Mouse (Mus musculus): ENCODE data around the gene Dnaaf1.

Gene Dnaaf1

GRCm38 (mm10) chr8:119623061-119623460 is 48.0 kb downstream of the Dnaaf1 start:
- CTCF ChIA-PET = no interaction called here

GRCm38 (mm10) chr8:119623744-119624143 is 48.7 kb downstream of the Dnaaf1 start:
- CTCF ChIA-PET = no interaction called here

- CTCF ChIA-PET = interaction anchor here (0.6 kb wide), 1 partner anchor 139 kb away, joined by 10 read pairs; no protein-coding TSS in a partner anchor
Measured at GRCm38 (mm10) chr8:119624916-119625315, 49.9 kb downstream of the Dnaaf1 start.

- CTCF ChIA-PET = no interaction called here
Measured at GRCm38 (mm10) chr8:119625788-119626187, 50.8 kb downstream of the Dnaaf1 start.

GRCm38 (mm10) chr8:119627199-119627598 is 52.2 kb downstream of the Dnaaf1 start:
- CTCF ChIA-PET = no interaction called here

GRCm38 (mm10) chr8:119627613-119628359 is 52.8 kb downstream of the Dnaaf1 start:
- CTCF ChIA-PET = no interaction called here

- CTCF ChIA-PET = interaction anchor here (0.7 kb wide), 1 partner anchor 308 kb away, joined by 4 read pairs; no protein-coding TSS in a partner anchor
Measured at GRCm38 (mm10) chr8:119630841-119631240, 55.8 kb downstream of the Dnaaf1 start.

GRCm38 (mm10) chr8:119632246-119632645 is 57.2 kb downstream of the Dnaaf1 start:
- CTCF ChIA-PET = no interaction called here

- CTCF ChIA-PET = no interaction called here
Measured at GRCm38 (mm10) chr8:119632909-119633308, 57.9 kb downstream of the Dnaaf1 start.

- CTCF ChIA-PET = no interaction called here
Measured at GRCm38 (mm10) chr8:119634616-119635336, 59.7 kb downstream of the Dnaaf1 start.

- CTCF ChIA-PET = no interaction called here
Measured at GRCm38 (mm10) chr8:119635378-119635777, 60.3 kb downstream of the Dnaaf1 start, which contains the start of gene Kcng4. Gene Kcng4, minus strand, starts transcription at chr8:119635680.

GRCm38 (mm10) chr8:119635958-119636357 is 60.9 kb downstream of the Dnaaf1 start:
- CTCF ChIA-PET = no interaction called here

- CTCF ChIA-PET = no interaction called here
Measured at GRCm38 (mm10) chr8:119636766-119637165, 61.7 kb downstream of the Dnaaf1 start.

- CTCF ChIA-PET = no interaction called here
Measured at GRCm38 (mm10) chr8:119637381-119637780, 62.3 kb downstream of the Dnaaf1 start.

- CTCF ChIA-PET = no interaction called here
Measured at GRCm38 (mm10) chr8:119638261-119638660, 63.2 kb downstream of the Dnaaf1 start.

GRCm38 (mm10) chr8:119639798-119640197 is 64.8 kb downstream of the Dnaaf1 start:
- CTCF ChIA-PET = no interaction called here

GRCm38 (mm10) chr8:119641058-119641457 is 66.0 kb downstream of the Dnaaf1 start:
- CTCF ChIA-PET = no interaction called here

- CTCF ChIA-PET = no interaction called here
Measured at GRCm38 (mm10) chr8:119642960-119643359, 67.9 kb downstream of the Dnaaf1 start.

- CTCF ChIA-PET = no interaction called here
Measured at GRCm38 (mm10) chr8:119644429-119644960, 69.5 kb downstream of the Dnaaf1 start.

- CTCF ChIA-PET = no interaction called here
Measured at GRCm38 (mm10) chr8:119644981-119645597, 70.1 kb downstream of the Dnaaf1 start.

- CTCF ChIA-PET = no interaction called here
Measured at GRCm38 (mm10) chr8:119646197-119646596, 71.2 kb downstream of the Dnaaf1 start.

GRCm38 (mm10) chr8:119646846-119647245 is 71.8 kb downstream of the Dnaaf1 start:
- CTCF ChIA-PET = no interaction called here

Measured in spleen, embryonic (tissue).